Mouse (Mus musculus) kidney, embryonic 16.5 days (tissue): ENCODE results near the gene Ppp6r2. TPM values are rescaled to one million over a fixed set of nuclear protein-coding genes. Genes with fewer than 3 reads are reported as not detected.
A peak's percentile ranks its signal among the peaks of the same experiment; 100 is the strongest.

Experiments used
- ATAC-seq: fragments of 200-750 bp; cut with Nextera tagmentation; 2 replicates; pipeline ENCODE4 v1.8.0; 2017; ENCODE audit warnings: moderate TSS enrichment; ENCODE audit not compliant: low FRiP score, low TSS enrichment
- H3K27ac ChIP-seq: fragments of 300-500 bp; sonication (generic); 2 replicates; pipeline ENCODE4 v1.5.1; 2014; ENCODE audit warnings: low read length
- H3K27me3 ChIP-seq: fragments of 300-500 bp; sonication (generic); 2 replicates; pipeline ENCODE4 v1.6.1; 2014; ENCODE audit warnings: low read length, control low read depth, mixed read lengths; ENCODE audit not compliant: insufficient read depth
- H3K36me3 ChIP-seq: fragments of 300-500 bp; sonication (generic); 2 replicates; pipeline ENCODE4 v1.6.1; 2014; ENCODE audit warnings: low read length, control low read depth, mixed read lengths; ENCODE audit not compliant: insufficient read depth
- H3K4me1 ChIP-seq: fragments of 300-500 bp; sonication (generic); 2 replicates; pipeline ENCODE4 v1.6.1; 2014; ENCODE audit warnings: low read length, control low read depth, mixed read lengths; ENCODE audit not compliant: insufficient read depth
- H3K4me2 ChIP-seq: fragments of 300-500 bp; sonication (generic); replicated peaks from 2 replicates; pipeline ENCODE4 v1.6.1; 2014; ENCODE audit warnings: low read depth, low read length
- H3K4me3 ChIP-seq: fragments of 300-500 bp; sonication (generic); 2 replicates; pipeline ENCODE4 v1.5.1; 2014; ENCODE audit warnings: mild to moderate bottlenecking, low read length
- H3K9ac ChIP-seq: fragments of 300-500 bp; sonication (generic); replicated peaks from 2 replicates; pipeline ENCODE4 v1.6.1; 2014; ENCODE audit warnings: low read length
- H3K9me3 ChIP-seq: fragments of 300-500 bp; sonication (generic); 2 replicates; pipeline ENCODE4 v1.6.1; 2016; ENCODE audit warnings: low read length, control low read depth
- WGBS: fragments of 180-500 bp; shearing (Covaris S2); extraction: QIAGEN DNeasy Blood & Tissue Kit; methylation state at CpG from one replicate; pipeline ENCODE4 v1.1.7; 2014; 5-methylcytosine and 5-hydroxymethylcytosine counted together
- polyA plus RNA-seq: library from polyadenylated mRNA; unstranded; fragments of >200 nt; fragmentation: Nextera tagmentation; extraction: Ambion mirVana; gene quantifications from 2 replicates; pipeline ENCODE4 v1.2.1, GENCODE M21; 2015

The Ppp6r2 gene
- polyA plus RNA-seq, 1 experiment from 2014 or later = 24.0 TPM

DNA sequence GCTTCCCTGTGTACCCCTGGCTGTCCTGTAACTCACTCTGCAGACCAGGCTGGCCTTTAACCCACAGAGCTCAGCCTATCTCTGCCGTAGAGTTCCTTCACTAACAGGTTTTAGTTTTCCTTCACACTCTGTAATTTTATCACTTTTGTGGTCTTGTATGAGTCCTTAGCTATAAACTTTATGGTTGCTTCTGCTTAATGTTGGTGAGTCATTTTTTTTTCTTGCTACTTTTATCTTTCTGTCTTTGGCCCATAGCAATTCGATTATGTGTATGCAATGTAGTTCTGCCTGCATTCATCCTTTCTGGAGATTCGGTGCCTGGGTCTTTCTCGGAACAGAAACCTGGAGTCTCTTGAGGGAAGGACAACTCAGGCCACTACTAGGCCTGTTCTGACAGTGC, 3.9 kb upstream of the Ppp6r2 start:
- H3K27me3 ChIP-seq = no peaks in the 10 kb centered on the region
- 68% methylated on average over 4 of the region's 4 CpGs for WGBS
- no peak overlapping the region for H3K27ac ChIP-seq
- no peak for ATAC-seq
- no peak overlapping the region for H3K4me3 ChIP-seq
- no peak overlapping the region for H3K9ac ChIP-seq
- H3K4me2 ChIP-seq = no peak overlapping the region
- H3K9me3 ChIP-seq = peaks cover 2% of the 10 kb centered on the region
- no peaks in the 10 kb centered on the region for H3K36me3 ChIP-seq
- peaks cover 6% of the 10 kb centered on the region for H3K4me1 ChIP-seq

DNA sequence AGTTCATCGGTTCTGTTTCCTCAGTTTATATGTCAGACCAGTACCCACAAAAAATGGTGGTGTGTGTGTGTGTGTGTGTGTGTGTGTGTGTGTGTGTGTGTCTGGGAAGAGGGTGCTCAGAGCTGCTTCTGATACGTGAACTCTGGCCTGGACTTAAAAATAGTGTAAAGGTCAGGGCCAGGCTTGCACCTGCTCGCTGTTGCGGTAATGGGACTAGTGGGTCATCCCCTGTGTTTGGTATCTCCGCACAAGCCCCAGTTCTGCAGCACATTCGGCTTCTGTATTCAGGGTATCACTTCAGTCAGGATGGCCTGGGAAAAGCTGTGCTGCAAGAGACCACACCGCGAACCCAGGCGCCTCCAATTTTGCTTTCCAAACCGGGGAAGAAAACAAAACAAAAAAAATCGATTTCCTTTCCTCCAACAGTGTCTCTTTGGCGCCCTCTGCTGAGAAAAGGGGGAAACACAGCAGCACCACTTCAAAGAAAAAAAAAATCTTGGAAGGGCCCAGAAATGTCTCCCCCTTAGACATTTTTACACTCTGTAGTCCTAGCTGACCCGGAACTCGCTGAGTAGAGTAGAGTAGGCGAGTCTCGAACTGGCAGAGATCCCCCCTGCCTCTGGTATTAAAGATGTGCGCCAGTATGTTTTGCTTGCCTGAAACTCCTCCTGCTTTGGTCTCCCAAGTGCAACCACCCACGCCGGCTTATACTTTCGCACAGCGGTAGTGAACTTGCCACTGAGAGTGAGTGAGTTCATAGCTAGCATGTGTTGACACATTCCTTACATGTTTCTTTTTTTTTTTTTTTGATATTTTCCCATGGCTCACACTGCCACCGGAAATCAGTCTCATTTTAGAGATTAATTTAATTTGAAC, 1.2 kb upstream of the Ppp6r2 start:
- Histone ChIP-seq H3K27me3 (no peaks in the 10 kb centered on the region), H3K4me2 (peak overlapping the region; percentile 83), H3K36me3 (no peaks in the 10 kb centered on the region), H3K9me3 (no peaks in the 10 kb centered on the region), H3K4me3 (peak overlapping the region; percentile 93), H3K27ac (peak overlapping the region; percentile 84), H3K4me1 (peaks cover 14% of the 10 kb centered on the region), H3K9ac (peak overlapping the region; percentile 60)
- 13% methylated on average over 22 of the region's 22 CpGs for WGBS
- ATAC-seq = peak; percentile 60

DNA sequence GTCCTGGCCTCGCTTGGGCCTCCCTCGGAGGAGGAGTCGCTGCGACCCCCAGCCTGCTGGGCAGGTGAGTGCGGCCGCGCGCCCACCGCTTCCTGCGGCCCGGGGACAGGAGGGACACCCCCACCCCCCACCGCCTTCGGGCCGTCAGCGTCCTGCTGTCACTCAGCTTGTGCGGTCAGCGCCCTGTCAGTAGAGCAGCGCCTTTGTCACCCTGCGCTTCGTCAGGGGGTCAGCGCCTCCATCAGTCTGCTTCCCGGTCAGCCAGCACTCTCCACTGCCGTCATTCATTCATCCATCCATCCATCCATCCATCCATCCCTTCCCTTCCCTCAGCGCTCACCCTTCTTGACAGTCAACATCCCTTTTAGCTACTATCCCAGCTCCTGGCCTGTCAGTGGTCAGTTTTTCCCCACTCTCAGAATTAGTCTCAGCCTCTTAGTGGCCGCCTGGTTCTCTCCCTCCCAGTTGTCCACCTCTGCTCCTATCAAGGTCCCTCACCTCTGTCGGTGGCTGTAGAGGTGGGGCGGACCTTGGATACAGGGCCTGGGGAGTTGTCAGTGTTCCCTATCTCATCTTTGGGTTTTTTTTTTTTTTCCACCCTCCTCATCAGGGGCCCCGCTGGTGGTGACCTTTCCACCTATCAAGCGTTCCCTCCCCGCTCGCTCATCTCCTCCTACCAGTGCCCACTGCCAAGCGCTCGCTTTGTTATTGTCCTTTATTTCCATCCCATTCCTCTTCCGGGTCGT, 536 bp downstream of the Ppp6r2 start:
- peaks cover 13% of the 10 kb centered on the region for H3K36me3 ChIP-seq
- peak overlapping the region; percentile 98 for H3K9ac ChIP-seq
- no peaks in the 10 kb centered on the region for H3K27me3 ChIP-seq
- peak overlapping the region; percentile 83 for H3K4me2 ChIP-seq
- ATAC-seq = peak; percentile 66
- peaks cover 14% of the 10 kb centered on the region for H3K4me1 ChIP-seq
- 0 out of 2 replicates have a peak, but pooled peaks cover 3% of the 10 kb centered on the region for H3K9me3 ChIP-seq
- peak overlapping the region; percentile 84 for H3K27ac ChIP-seq
- under 1% methylated on average over 32 of the region's 35 CpGs for WGBS
- peak overlapping the region; percentile 93 for H3K4me3 ChIP-seq

DNA sequence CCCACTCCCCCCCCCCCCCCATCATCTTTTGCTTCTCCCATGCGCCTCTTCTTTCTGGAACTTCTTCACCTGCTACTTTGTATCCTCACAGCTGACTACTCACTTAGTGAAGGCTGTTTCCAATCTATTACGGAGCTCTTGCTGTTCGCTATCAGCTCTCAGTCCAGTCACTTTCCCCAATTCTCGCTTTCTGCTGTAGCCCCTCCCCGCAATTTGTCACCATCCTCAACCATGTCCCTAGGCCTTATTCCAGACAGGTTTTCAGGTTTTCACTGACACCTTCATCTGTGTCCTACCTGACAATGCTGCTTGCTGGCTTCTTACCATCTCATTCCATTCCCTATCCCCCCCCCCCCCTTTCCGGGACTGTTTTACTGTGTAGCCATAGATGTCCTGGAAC, 1.1 kb downstream of the Ppp6r2 start:
- no peak for ATAC-seq
- H3K36me3 ChIP-seq = peaks cover 14% of the 10 kb centered on the region
- peak overlapping the region; percentile 93 for H3K4me3 ChIP-seq
- peaks cover 14% of the 10 kb centered on the region for H3K4me1 ChIP-seq
- H3K9me3 ChIP-seq = 0 out of 2 replicates have a peak, but pooled peaks cover 3% of the 10 kb centered on the region
- WGBS = 65% methylated on average over 6 of the region's 6 CpGs
- H3K9ac ChIP-seq = peak overlapping the region; percentile 98
- H3K27ac ChIP-seq = no peak overlapping the region
- no peaks in the 10 kb centered on the region for H3K27me3 ChIP-seq
- H3K4me2 ChIP-seq = peak overlapping the region; percentile 83

DNA sequence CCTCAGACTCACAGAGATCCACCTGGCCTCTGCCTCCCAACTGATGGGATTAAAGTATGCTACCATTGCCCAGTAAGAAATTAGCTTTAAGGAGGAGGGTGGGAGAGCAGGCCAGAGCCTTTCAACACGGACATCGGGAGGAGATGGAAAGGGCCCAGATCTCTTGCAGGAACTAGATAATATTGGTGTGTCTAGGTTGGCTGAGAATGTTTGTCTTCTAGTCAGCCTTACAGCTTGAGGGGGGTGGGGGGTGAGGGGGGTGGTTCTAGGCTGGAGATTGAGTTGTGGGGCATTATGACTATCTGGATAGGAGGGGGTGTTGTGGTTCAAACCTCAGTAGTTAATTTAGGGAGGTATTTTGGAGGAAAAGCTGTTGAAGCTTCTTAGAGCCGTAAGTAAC, 2.2 kb downstream of the Ppp6r2 start:
- Histone ChIP-seq H3K4me1 (peaks cover 14% of the 10 kb centered on the region), H3K27me3 (no peaks in the 10 kb centered on the region), H3K9me3 (0 out of 2 replicates have a peak, but pooled peaks cover 3% of the 10 kb centered on the region), H3K4me3 (no peak overlapping the region), H3K36me3 (peaks cover 14% of the 10 kb centered on the region), H3K9ac (no peak overlapping the region), H3K4me2 (no peak overlapping the region), H3K27ac (no peak overlapping the region)
- WGBS = 84% methylated on average over 3 of the region's 3 CpGs
- no peak for ATAC-seq

DNA sequence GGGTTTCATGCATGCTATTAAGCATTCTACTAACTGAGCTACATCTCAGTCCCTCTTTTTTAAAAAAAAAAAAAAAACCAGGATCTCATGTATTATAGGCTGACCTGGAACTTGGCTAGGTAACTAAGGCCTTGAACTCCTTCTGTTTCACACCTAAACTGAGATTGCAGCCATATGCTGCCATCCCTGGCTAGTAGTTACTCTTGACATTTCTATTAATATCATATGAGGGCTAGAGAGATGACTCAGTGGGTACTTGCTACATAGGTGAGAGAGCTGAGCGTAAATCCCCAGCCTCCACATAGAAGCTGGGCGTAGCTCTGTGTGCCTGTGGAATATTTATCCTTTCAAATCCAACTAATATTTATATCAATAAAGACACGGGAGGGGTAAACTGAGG, 3.6 kb downstream of the Ppp6r2 start:
- no peak overlapping the region for H3K4me2 ChIP-seq
- 0 out of 2 replicates have a peak, but pooled peaks cover 3% of the 10 kb centered on the region for H3K9me3 ChIP-seq
- H3K4me1 ChIP-seq = peaks cover 14% of the 10 kb centered on the region
- no peaks in the 10 kb centered on the region for H3K27me3 ChIP-seq
- 95% methylated on average over 3 of the region's 3 CpGs for whole genome bisulfite sequencing
- H3K9ac ChIP-seq = no peak overlapping the region
- no peak overlapping the region for H3K4me3 ChIP-seq
- no peak for ATAC-seq
- peaks cover 14% of the 10 kb centered on the region for H3K36me3 ChIP-seq
- H3K27ac ChIP-seq = no peak overlapping the region

DNA sequence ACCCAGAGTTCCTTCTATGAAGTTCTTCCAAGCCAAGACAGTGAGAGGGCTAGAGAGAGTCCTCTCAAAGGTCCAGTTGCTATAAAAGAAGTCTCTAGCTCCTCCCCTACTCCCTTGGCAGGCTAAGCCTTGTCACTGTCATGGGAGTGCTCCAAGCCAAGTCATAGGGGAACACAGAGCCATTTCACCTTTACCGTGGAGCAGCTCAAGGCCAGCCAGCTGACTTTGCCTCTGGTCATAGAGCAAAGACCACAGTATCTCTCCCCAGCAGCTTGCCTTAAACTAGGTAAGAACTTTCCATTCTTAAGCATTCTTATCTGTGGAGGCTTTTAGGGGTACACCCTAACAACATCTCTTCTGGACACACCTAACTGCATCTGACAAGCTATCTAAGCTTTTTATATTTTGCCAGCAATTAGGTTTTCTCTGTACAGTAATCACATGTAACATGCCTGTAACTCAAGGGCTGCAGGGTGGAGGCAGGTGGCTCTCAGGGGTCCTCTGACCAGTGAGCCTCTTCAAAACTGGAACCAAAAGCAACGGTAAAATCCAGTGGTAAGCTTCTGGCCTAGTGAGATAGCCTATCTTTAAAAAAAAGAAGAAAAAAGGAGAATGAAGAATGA, 4.4 kb downstream of the Ppp6r2 start:
- Histone ChIP-seq H3K9ac (no peak overlapping the region), H3K4me2 (no peak overlapping the region), H3K4me3 (no peak overlapping the region), H3K9me3 (0 out of 2 replicates have a peak, but pooled peaks cover 3% of the 10 kb centered on the region), H3K4me1 (peaks cover 14% of the 10 kb centered on the region), H3K36me3 (peaks cover 14% of the 10 kb centered on the region), H3K27ac (no peak overlapping the region), H3K27me3 (no peaks in the 10 kb centered on the region)
- WGBS = 87% methylated on average over 2 of the region's 2 CpGs
- ATAC-seq = no peak

DNA sequence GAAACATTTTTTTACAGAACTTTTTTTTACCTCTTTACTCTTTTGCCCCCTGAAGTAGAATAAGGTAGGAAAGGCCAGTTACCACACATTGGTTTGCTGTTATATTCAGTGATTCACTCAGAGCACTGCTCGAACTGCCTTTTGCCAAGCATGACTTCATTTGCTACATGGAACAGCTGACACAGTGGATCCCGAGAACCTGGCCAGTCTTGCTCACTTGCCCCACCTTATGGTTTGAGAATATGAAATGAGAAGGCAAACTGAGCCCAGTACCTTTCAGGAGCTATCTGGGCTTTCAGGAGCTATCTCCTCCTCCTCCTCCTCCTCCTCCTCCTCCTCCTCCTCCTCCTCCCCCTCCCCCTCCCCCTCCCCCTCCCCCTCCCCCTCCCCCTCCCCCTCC, 22.2 kb downstream of the Ppp6r2 start:
- Histone ChIP-seq H3K4me2 (no peak overlapping the region), H3K9me3 (no peaks in the 10 kb centered on the region), H3K4me3 (no peak overlapping the region), H3K4me1 (no peaks in the 10 kb centered on the region), H3K27ac (no peak overlapping the region), H3K9ac (no peak overlapping the region), H3K36me3 (peaks cover 10% of the 10 kb centered on the region; the same call in 1 of the 2 replicates), H3K27me3 (no peaks in the 10 kb centered on the region)
- no peak for ATAC-seq
- WGBS = 30% methylated on average over 2 of the region's 2 CpGs

DNA sequence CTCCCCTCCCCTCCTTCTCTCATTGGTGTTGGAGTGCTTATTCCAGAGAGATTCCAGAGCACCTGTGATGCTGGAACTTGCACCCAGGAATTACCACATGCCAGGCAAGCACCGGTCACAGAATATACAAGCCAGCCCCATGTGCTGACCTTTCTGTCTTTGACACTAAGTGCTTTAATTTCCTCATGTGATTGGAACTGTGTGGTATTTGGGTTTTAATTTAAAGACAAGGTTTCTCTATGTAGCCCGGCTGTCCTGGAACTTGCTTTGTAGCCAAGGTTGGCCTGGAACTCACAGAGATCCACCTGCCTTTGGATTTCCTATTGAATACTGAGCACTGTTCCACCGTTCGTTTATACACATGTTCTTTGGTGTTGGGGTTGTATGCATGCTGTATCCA, 22.7 kb downstream of the Ppp6r2 start:
- WGBS = 85% methylated on average over 4 of the region's 4 CpGs

More for the DNA sequence above, 22.7 kb downstream of the Ppp6r2 start:
- no peaks in the 10 kb centered on the region for H3K27me3 ChIP-seq
- H3K4me1 ChIP-seq = no peaks in the 10 kb centered on the region
- H3K4me3 ChIP-seq = no peak overlapping the region
- no peaks in the 10 kb centered on the region for H3K9me3 ChIP-seq
- no peak overlapping the region for H3K9ac ChIP-seq
- peaks cover 10% of the 10 kb centered on the region; the same call in 1 of the 2 replicates for H3K36me3 ChIP-seq
- no peak overlapping the region for H3K27ac ChIP-seq
- ATAC-seq = no peak
- no peak overlapping the region for H3K4me2 ChIP-seq
